Mouse (Mus musculus) CH12.LX (cell line): ENCODE results near the gene Slc26a10.

Experiments used
- CHD1 ChIP-seq: IDR thresholded peaks from 2 replicates; pipeline ENCODE4 v1.6.1; 2012; ENCODE audit warnings: low read depth, low read length, improper control_type of control experiment, inconsistent platforms
- CTCF ChIP-seq, 2 experiments: IDR thresholded peaks in 1 of 2; conservative IDR thresholded peaks in 1 of 2; 2 replicates each; pipeline ENCODE4 v1.5.1; 2011 to 2012; ENCODE audit warnings: low read depth in 2 of 2, low read length in 2 of 2, improper control_type of control experiment in 1 of 2, inconsistent platforms in 1 of 2, mild to moderate bottlenecking in 1 of 2, moderate library complexity in 1 of 2
- E2F4 ChIP-seq: IDR thresholded peaks from 2 replicates; pipeline ENCODE4 v1.6.1; 2011; ENCODE audit warnings: low read depth, low read length, improper control_type of control experiment; ENCODE audit not compliant: insufficient replicate concordance
- EP300 ChIP-seq: IDR thresholded peaks from 2 replicates; pipeline ENCODE4 v1.6.1; 2011; ENCODE audit warnings: low read length, improper control_type of control experiment
- ETS1 ChIP-seq: conservative IDR thresholded peaks from 2 replicates; pipeline ENCODE4 v1.6.1; 2012; ENCODE audit warnings: low read depth, mild to moderate bottlenecking, inconsistent platforms, low read length, improper control_type of control experiment, moderate library complexity
- JUN ChIP-seq: IDR thresholded peaks from 2 replicates; pipeline ENCODE4 v1.6.1; 2011; ENCODE audit warnings: low read depth, mild to moderate bottlenecking, low read length, improper control_type of control experiment, moderate library complexity; ENCODE audit not compliant: insufficient read depth
- MAX ChIP-seq: IDR thresholded peaks from 2 replicates; pipeline ENCODE4 v1.6.1; 2011; ENCODE audit warnings: low read length, improper control_type of control experiment
- NELFE ChIP-seq: IDR thresholded peaks from 2 replicates; pipeline ENCODE4 v1.6.1; 2011; ENCODE audit warnings: low read depth, low read length, improper control_type of control experiment
- POLR2A ChIP-seq: IDR thresholded peaks from 2 replicates; pipeline ENCODE4 v1.6.1; 2011; ENCODE audit warnings: low read depth, mild to moderate bottlenecking, improper control_type of control experiment, low read length
- SMC3 ChIP-seq: IDR thresholded peaks from 2 replicates; pipeline ENCODE4 v1.6.1; 2011; ENCODE audit warnings: low read depth, low read length, improper control_type of control experiment
- UBTF ChIP-seq: IDR thresholded peaks from 2 replicates; pipeline ENCODE4 v1.6.1; 2012; ENCODE audit warnings: low read depth, mild to moderate bottlenecking, inconsistent platforms, low read length, improper control_type of control experiment, moderate library complexity
- USF1 ChIP-seq: IDR thresholded peaks from 2 replicates; pipeline ENCODE4 v1.6.1; 2014; ENCODE audit warnings: low read depth, mild to moderate bottlenecking, inconsistent platforms, low read length, improper control_type of control experiment
- ZC3H11A ChIP-seq: IDR thresholded peaks from 2 replicates; pipeline ENCODE4 v1.6.1; 2012; ENCODE audit warnings: low read depth, mild to moderate bottlenecking, inconsistent platforms, low read length, improper control_type of control experiment
- ZKSCAN1 ChIP-seq: IDR thresholded peaks from 2 replicates; pipeline ENCODE4 v1.6.1; 2012; ENCODE audit warnings: low read depth, inconsistent platforms, low read length, improper control_type of control experiment, borderline replicate concordance

GRCm38 (mm10) chr10:127203106-127203505 lies 22.7 kb upstream of the Slc26a10 start:
- TF ChIP-seq JUN (no peak), CTCF (conservative IDR thresholded peaks at IDR 0.05 in 1 of 2, IDR thresholded peaks at IDR 0.05 in 1 of 2; ENCODE audit: low read depth in 2 of 2, low read length in 2 of 2) (no peak), EP300 (no peak), SMC3 (no peak), ZC3H11A (no peak), CHD1 (no peak), NELFE (no peak), POLR2A (no peak), E2F4 (no peak), ZKSCAN1 (no peak), UBTF (no peak), USF1 (no peak), MAX (no peak), ETS1 (no peak)
